Mouse (Mus musculus) spleen, adult 2 months (tissue): Measurements from ENCODE around the gene Dnase2b.

Source experiments
- CTCF ChIP-seq: fragments of 200-500 bp; IDR thresholded peaks from 2 replicates; pipeline ENCODE4 v1.5.1; 2011; ENCODE audit warnings: mild to moderate bottlenecking, inconsistent platforms; ENCODE audit not compliant: insufficient read depth, insufficient read length, insufficient replicate concordance; ENCODE audit errors: extremely low read depth
- POLR2A ChIP-seq: fragments of 200-500 bp; IDR thresholded peaks from 2 replicates; pipeline ENCODE4 v1.6.1; 2011; ENCODE audit warnings: low read depth, low read length, inconsistent platforms

- no peak for TF ChIP-seq POLR2A
- TF ChIP-seq CTCF: no peak
These were observed 17.0 kb downstream of the Dnase2b start for GRCm38 (mm10) chr3:146598411-146598810.
